Mouse (Mus musculus) liver, postnatal 0 days (tissue): ENCODE data around the gene Dnajc7.

Experiments used
- CTCF ChIP-seq: sonication (generic); IDR thresholded peaks from 2 replicates; pipeline ENCODE4 v1.5.1; 2016; ENCODE audit warnings: antibody characterized with exemption, low read depth
- EP300 ChIP-seq: IDR thresholded peaks from 2 replicates; pipeline ENCODE4 v1.6.1; 2016; ENCODE audit warnings: antibody characterized with exemption, low read depth, mild to moderate bottlenecking

GRCm38 (mm10) chr11:100626701-100627195, 6.8 kb upstream of the Dnajc7 start:
- TF ChIP-seq CTCF: peak; percentile 93
- TF ChIP-seq EP300: no peak; the same call in 1 of the 2 replicates
